Mouse (Mus musculus): ENCODE data around the gene Olfr160. TPM values are rescaled to one million over a fixed set of nuclear protein-coding genes. Genes with fewer than 3 reads are reported as not detected.

Gene Olfr160
- polyA plus RNA-seq, 1 experiment from 2014 or later: not detected

DNA sequence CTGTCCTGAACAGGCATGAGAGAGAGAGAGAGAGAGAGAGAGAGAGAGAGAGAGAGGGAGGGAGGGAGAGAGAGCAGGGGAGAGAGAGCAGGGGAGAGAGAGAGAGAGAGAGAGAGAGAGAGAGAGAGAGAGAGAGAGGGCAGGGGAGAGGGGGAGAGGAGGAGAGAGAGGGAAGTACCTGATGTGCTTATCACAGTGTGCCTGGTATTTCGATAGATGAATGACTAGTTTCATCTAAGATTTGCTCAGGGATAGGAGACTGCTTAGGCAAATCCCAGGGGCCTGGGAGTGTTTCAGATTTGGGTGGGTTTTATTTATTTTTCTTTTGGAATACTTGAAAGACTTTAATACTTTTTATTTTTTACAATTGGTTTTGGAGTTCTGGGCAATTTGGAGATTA, 52.8 kb downstream of the Olfr160 start:
- H3K36me3 ChIP-seq (ENCODE audit: control insufficient read depth, insufficient read depth, low read length): no peaks in the 10 kb centered on the region
- no peak for ATAC-seq (ENCODE audit: insufficient read depth, low FRiP score)

DNA sequence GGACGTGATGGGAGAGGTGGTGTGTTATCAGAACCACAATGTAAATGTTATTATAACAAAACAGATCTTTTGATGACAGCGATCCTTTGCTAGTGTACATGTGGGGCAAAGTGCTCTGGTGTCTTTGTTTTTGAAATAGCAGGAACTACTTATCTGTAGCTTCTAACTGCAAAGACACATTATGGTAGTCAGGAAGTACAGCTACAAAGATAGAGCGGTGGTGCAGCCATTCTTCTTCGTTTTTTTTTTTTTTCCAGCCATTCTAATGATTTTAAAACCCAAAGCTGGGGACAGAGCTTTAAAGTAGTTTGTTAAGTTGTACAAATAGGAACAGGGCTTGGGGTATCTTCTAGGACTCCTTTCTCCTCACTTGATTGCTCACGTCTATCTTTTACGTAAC, 56.6 kb downstream of the Olfr160 start:
- H3K9me3 ChIP-seq (replicated peaks; ENCODE audit: control insufficient read depth, low read length): no peaks in the 10 kb centered on the region
- H3K4me2 ChIP-seq (ENCODE audit: low read depth, low read length): no peak overlapping the region
- ATAC-seq (ENCODE audit: insufficient read depth, low FRiP score): no peak
- peaks cover 2% of the 10 kb centered on the region; the same call in 1 of the 2 replicates for H3K36me3 ChIP-seq (ENCODE audit: control insufficient read depth, insufficient read depth, low read length)
- 78% methylated on average over 6 of the region's 6 CpGs for WGBS
- no peaks in the 10 kb centered on the region for H3K27me3 ChIP-seq (ENCODE audit: control insufficient read depth, insufficient read depth, low read length)
- no peak overlapping the region for H3K4me3 ChIP-seq (replicated peaks; ENCODE audit: low read length)
- H3K4me1 ChIP-seq (ENCODE audit: control insufficient read depth, insufficient read depth, low read length): peaks cover 7% of the 10 kb centered on the region
- no peak overlapping the region for H3K9ac ChIP-seq (ENCODE audit: low read length)
- H3K27ac ChIP-seq (ENCODE audit: low read length): no peak overlapping the region

More for the DNA sequence above, 52.8 kb downstream of the Olfr160 start:
- H3K27ac ChIP-seq (ENCODE audit: low read length): no peak overlapping the region
- no peaks in the 10 kb centered on the region for H3K9me3 ChIP-seq (replicated peaks; ENCODE audit: control insufficient read depth, low read length)
- H3K4me2 ChIP-seq (ENCODE audit: low read depth, low read length): no peak overlapping the region
- 52% methylated on average over 1 of the region's 1 CpGs for WGBS
- H3K4me3 ChIP-seq (replicated peaks; ENCODE audit: low read length): no peak overlapping the region
- no peaks in the 10 kb centered on the region for H3K4me1 ChIP-seq (ENCODE audit: control insufficient read depth, insufficient read depth, low read length)
- no peaks in the 10 kb centered on the region for H3K27me3 ChIP-seq (ENCODE audit: control insufficient read depth, insufficient read depth, low read length)
- H3K9ac ChIP-seq (ENCODE audit: low read length): no peak overlapping the region

Other genes starting within 250 kb of the Olfr160 start
- 15.3 and 16.1 TPM in 2 replicates for gene Msantd2, start 226.9 kb downstream of the Olfr160 start, polyA plus RNA-seq (2015; fragmentation: Nextera tagmentation; extraction: Ambion mirVana)
- 58.2 and 58.6 TPM in 2 replicates for gene Esam, start 188.2 kb downstream of the Olfr160 start, polyA plus RNA-seq (2015; fragmentation: Nextera tagmentation; extraction: Ambion mirVana)
- 96.0 and 120 TPM in 2 replicates for gene Vsig2, start 177.0 kb downstream of the Olfr160 start, polyA plus RNA-seq (2015; fragmentation: Nextera tagmentation; extraction: Ambion mirVana)
- gene Nrgn, start 163.3 kb downstream of the Olfr160 start, polyA plus RNA-seq (2015; fragmentation: Nextera tagmentation; extraction: Ambion mirVana): 4.4 and 4.5 TPM in 2 replicates
- gene Siae, start 160.6 kb downstream of the Olfr160 start, polyA plus RNA-seq (2015; fragmentation: Nextera tagmentation; extraction: Ambion mirVana): 11.9 and 13.3 TPM in 2 replicates
- 4.7 and 5.7 TPM in 2 replicates for gene Spa17, start 102.5 kb downstream of the Olfr160 start, polyA plus RNA-seq (2015; fragmentation: Nextera tagmentation; extraction: Ambion mirVana)
- 154 and 162 TPM in 2 replicates for gene Tbrg1, start 58.9 kb downstream of the Olfr160 start, polyA plus RNA-seq (2015; fragmentation: Nextera tagmentation; extraction: Ambion mirVana)
- gene Panx3, start 47.0 kb downstream of the Olfr160 start, polyA plus RNA-seq (2015; fragmentation: Nextera tagmentation; extraction: Ambion mirVana): not detected in 2 replicates
- gene Olfr874, start 28.9 kb upstream of the Olfr160 start, polyA plus RNA-seq (2015; fragmentation: Nextera tagmentation; extraction: Ambion mirVana): not detected in 2 replicates
- not detected in 2 replicates for gene Olfr875, start 55.6 kb upstream of the Olfr160 start, polyA plus RNA-seq (2015; fragmentation: Nextera tagmentation; extraction: Ambion mirVana)
- not detected in 2 replicates for gene Olfr876, start 86.8 kb upstream of the Olfr160 start, polyA plus RNA-seq (2015; fragmentation: Nextera tagmentation; extraction: Ambion mirVana)
- not detected in 2 replicates for gene Olfr877, start 138.0 kb upstream of the Olfr160 start, polyA plus RNA-seq (2015; fragmentation: Nextera tagmentation; extraction: Ambion mirVana)
- gene Olfr145, start 180.5 kb upstream of the Olfr160 start, polyA plus RNA-seq (2015; fragmentation: Nextera tagmentation; extraction: Ambion mirVana): not detected in 2 replicates
- not detected in 2 replicates for gene Olfr878, start 201.6 kb upstream of the Olfr160 start, polyA plus RNA-seq (2015; fragmentation: Nextera tagmentation; extraction: Ambion mirVana)

All from stomach, embryonic 16.5 days (tissue).